Mouse (Mus musculus): ENCODE measurements at regions not wholly inside any gene's neighbourhood (a gene's known extent, or its start where the extent isn't known, plus 50 kb on each side); places are given as distances from the start of the nearest gene placed in this dataset.

DNA sequence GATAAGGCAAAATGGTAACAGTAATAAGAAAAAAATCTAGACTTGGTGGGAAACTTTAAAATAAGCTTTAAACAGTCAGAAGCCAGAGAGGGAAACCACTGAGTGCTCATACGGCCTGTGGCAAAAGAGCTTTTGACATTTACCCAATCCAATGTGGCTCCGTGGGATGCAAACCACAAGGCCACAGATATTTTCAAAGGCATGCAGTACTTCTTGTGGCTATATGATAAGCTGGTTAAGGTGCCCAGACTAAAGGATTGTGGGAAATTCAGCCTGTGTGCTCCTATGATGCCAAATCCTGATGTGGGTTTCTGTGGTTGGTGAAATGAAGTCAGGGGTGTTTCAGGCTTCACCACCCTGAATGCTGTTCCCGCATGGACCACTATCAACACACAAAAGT, 355.8 kb downstream of the Sorl1 start:
- DNase-seq (ENCODE audit: low spot score in 2 of 2), result no peak

GRCm38 (mm10) chr9:41766533-41766920, 357.6 kb downstream of the Sorl1 start:
- peak in 1 of 2 experiments; percentile 10 for DNase-seq (ENCODE audit: low spot score in 2 of 2)

GRCm38 (mm10) chr9:41765816-41766532, 358.1 kb downstream of the Sorl1 start:
- no peak for DNase-seq (ENCODE audit: low spot score in 2 of 2)

DNA sequence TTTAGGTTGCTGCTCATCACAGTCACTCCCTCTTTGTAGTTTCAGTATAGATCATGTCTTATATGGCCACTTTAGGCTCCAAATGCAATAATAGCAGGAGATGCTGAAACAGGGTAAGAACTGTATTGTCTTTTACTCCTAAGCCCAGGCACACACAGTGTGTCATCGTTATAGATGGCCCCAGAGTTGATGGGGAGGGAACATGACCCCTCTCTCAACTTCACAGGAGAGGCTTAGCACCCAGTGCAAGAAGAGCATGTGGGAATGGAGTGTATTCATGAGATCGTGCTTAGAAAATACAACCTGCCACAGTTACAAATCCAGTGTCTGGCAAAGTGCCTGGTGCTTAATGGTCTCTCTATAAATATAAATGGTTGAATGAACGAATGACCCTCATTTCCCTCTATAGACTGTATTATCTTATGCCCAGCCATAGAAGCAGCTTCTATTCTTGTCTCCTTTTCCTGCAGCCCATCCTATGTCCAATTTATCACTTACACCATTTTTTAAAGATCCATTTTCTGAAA, 363.0 kb downstream of the Sorl1 start:
- no peak for DNase-seq (ENCODE audit: low spot score in 2 of 2)

GRCm38 (mm10) chr9:41754434-41755002, 369.6 kb downstream of the Sorl1 start:
- DNase-seq (ENCODE audit: low spot score in 2 of 2), result no peak

- DNase-seq (ENCODE audit: low spot score in 2 of 2), result no peak
Measured at GRCm38 (mm10) chr9:41745979-41746647, 378.0 kb downstream of the Sorl1 start.

- DNase-seq (ENCODE audit: low spot score in 2 of 2), result no peak
Measured at GRCm38 (mm10) chr9:41741500-41741899, 382.6 kb downstream of the Sorl1 start.

DNA sequence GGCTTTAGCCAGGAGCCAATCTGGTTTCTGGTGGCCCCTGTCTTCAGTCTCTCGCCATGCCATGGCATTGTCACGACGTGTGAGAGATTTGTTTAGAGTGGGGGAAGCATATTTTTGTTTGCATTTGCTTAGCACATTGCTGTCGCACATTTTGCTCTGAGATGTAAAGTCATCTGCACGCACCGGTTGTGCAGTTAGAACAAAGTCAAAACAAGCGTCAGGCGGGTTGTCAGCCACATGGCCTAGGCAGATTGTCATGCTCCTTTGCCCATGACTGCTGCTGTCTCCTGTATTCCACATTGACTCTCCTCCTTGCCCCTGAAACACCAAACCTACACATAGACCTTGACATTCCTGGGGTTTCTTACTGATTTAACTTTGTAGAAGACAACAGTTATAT, 383.6 kb downstream of the Sorl1 start:
- DNase-seq (ENCODE audit: low spot score in 2 of 2), result no peak

GRCm38 (mm10) chr9:41737671-41738070, 386.4 kb downstream of the Sorl1 start:
- no peak for DNase-seq (ENCODE audit: low spot score in 2 of 2)

GRCm38 (mm10) chr9:41736881-41737280, 387.2 kb downstream of the Sorl1 start:
- no peak for DNase-seq (ENCODE audit: low spot score in 2 of 2)

GRCm38 (mm10) chr9:41736234-41736859, 387.8 kb downstream of the Sorl1 start:
- no peak for DNase-seq (ENCODE audit: low spot score in 2 of 2)

DNA sequence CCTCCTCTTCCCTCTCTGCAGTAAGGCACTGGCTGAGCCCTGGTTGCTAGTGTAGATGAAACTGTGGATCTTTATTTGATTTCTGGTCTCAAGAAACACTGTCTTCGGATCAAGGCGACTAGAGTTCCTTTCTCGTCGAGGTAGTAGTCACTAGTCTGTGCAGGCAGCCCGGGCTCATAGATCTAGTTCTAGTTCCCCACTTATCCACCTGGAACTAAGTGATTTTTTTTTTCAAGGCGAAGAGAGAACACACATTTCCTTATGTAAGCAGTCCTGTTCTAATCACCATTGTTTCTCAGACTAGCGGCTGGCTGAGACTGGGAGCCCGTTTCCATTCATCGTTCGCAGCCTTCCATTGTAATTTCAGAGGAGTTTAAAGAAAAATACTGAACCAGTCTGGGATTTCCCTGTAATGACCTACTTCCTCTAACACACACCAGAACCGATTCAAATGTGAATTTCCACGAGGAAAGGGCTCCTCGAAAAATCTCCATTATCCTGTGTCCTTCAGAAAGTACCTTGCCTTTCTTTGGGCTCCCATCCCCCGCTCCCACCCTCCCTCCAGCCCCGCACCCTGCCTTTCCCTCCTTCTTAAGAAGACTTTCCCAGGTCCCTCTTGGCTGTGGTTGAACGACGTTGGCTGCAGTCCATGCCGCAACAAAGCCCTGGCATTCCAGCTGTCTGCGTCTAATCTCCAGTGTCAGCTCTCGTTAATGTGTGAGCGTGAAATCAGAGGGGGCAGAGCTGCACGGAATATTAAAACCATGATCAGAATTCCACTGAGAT, 388.5 kb downstream of the Sorl1 start:
- peak in 1 of 2 experiments; percentile 19 for DNase-seq (ENCODE audit: low spot score in 2 of 2)

GRCm38 (mm10) chr9:41734925-41735447, 389.1 kb downstream of the Sorl1 start:
- DNase-seq (ENCODE audit: low spot score in 2 of 2), result no peak

- no peak for DNase-seq (ENCODE audit: low spot score in 2 of 2)
Measured at GRCm38 (mm10) chr9:41721609-41722008, 402.5 kb downstream of the Sorl1 start.

GRCm38 (mm10) chr9:41715231-41715630, 408.9 kb downstream of the Sorl1 start:
- DNase-seq (ENCODE audit: low spot score in 2 of 2), result no peak

- DNase-seq (ENCODE audit: low spot score in 2 of 2), result no peak
Measured at GRCm38 (mm10) chr9:41705972-41706371, 418.1 kb downstream of the Sorl1 start.

DNA sequence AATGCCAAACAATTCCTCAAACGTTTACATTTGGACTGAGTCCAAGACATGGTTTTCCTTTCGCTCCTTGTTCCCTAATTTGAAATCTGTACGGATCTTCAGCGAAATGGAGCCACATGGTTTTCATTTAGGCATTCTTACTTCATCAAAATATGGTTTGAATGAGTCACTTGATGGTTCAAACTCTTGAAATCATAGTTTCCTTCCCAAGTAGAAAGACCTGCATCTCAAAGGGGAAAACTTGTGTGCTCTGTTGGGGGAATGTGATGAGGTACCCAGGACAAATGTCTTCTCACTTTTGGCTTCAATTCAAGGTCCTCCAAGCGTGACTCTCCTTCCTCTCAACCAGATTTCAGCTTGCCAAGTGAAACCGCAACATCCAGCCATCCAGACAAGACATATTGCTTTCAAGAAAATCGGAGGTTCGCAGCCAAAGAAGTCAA, 418.6 kb downstream of the Sorl1 start:
- no peak for DNase-seq (ENCODE audit: low spot score in 2 of 2)

DNA sequence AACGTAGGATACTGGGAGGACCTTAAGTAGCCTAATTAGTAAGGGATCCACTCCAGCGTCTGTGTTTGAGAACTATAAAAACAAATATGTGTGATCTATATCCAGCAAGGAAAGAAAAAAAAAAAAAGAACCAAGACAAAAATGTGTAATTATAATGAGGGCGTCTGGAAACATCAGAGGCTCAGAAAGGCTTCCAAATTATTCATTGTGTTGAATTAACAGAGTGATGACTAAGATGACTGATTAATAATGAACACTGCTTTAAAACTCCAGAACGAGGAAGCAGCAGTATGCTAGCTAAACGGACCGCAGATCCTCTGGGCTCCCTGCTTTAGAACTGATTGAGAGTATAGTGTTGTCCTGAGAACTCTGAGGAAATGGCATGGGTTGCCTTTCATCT, 421.0 kb downstream of the Sorl1 start:
- DNase-seq (ENCODE audit: low spot score in 2 of 2), result no peak

GRCm38 (mm10) chr9:41700683-41701082, 423.4 kb downstream of the Sorl1 start:
- no peak for DNase-seq (ENCODE audit: low spot score in 2 of 2)

DNA sequence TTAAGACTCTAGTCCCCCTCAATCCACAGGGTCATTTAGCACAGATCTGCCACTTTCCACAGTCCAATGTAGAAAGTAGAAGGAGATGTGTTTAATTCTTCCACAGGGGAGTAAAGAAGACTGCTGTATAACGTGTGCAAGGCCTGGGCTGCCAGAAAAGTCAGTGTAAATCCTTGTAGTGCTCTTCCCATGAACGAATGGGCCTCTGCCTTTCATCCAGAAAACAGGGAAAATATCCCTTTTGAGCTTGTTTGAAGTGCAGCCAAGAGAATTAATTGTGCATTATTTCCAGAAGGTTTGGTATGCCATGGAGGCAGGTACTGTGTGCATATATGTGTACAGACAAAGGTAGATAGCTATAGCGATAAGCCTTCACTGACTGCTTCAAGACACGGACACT, 425.1 kb downstream of the Sorl1 start:
- no peak for DNase-seq (ENCODE audit: low spot score in 2 of 2)

Measured in urinary bladder, postnatal 36 days (tissue).